Mouse (Mus musculus): ENCODE measurements around the gene Srcin1. TPM values are rescaled to one million over a fixed set of nuclear protein-coding genes. Genes with fewer than 3 reads are reported as not detected.

Gene Srcin1
- polyA plus RNA-seq, 1 experiment from 2014 or later: 3.2 TPM

DNA sequence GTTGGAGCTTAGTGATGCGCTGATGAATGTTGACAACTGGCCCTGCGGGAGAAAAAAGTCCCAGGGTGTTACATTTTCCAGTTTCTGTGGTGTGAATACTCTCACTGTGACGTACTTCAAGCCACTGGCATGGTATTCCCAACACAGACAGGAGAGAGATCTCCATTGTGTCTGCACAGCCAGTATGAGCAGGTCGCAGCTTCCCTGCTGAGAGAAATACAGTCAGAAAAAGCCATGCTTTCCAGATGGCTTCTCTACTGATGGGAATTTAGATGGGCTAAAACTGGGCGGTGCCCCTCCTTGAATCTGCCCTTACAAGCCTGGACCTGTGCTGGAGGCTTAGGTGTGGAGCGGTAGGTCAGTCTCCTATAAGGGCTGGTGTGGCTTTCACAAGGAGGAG, 104.7 kb downstream of the Srcin1 start:
- DNase-seq (ENCODE audit: low spot score) (no peak), ATAC-seq (replicated peaks; ENCODE audit: low FRiP score) (no peak)
- WGBS: 89% methylated on average over 6 of the region's 6 CpGs
- Histone ChIP-seq H3K27me3 (ENCODE audit: control insufficient read depth, insufficient read depth, low read length) (no peaks in the 10 kb centered on the region), H3K27ac (ENCODE audit: low read depth, low read length) (no peak overlapping the region), H3K9ac (ENCODE audit: low read length) (no peak overlapping the region), H3K4me2 (ENCODE audit: low read depth, low read length, severe bottlenecking) (no peak overlapping the region), H3K4me3 (ENCODE audit: low read depth, low read length) (no peak overlapping the region), H3K36me3 (ENCODE audit: control insufficient read depth, insufficient read depth, low read length) (no peaks in the 10 kb centered on the region), H3K9me3 (ENCODE audit: control insufficient read depth, low read length) (no peaks in the 10 kb centered on the region), H3K4me1 (replicated peaks; ENCODE audit: control insufficient read depth, insufficient read depth, low read length) (no peaks in the 10 kb centered on the region)

DNA sequence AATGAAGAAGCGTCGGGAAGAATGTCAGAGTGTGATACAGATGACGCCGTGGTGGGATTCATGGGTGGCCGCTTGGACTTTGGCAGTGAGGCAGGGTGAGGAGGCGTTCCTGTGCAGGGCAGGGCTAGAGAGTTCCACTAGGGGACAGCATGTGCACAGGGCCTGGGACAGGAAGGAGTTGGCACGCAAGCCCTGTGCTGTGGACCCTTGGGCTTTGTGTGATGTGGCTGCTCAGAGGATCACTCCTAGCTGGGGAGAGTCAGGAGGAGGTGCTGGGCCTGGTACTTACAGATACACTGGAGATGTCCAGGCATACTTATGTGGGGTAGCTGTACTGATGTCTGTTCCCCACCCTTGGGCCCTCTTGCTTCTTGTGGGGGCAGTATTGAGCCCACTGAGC, 106.2 kb downstream of the Srcin1 start:
- no peaks in the 10 kb centered on the region for H3K36me3 ChIP-seq (ENCODE audit: control insufficient read depth, insufficient read depth, low read length)
- WGBS: 91% methylated on average over 7 of the region's 7 CpGs

DNA sequence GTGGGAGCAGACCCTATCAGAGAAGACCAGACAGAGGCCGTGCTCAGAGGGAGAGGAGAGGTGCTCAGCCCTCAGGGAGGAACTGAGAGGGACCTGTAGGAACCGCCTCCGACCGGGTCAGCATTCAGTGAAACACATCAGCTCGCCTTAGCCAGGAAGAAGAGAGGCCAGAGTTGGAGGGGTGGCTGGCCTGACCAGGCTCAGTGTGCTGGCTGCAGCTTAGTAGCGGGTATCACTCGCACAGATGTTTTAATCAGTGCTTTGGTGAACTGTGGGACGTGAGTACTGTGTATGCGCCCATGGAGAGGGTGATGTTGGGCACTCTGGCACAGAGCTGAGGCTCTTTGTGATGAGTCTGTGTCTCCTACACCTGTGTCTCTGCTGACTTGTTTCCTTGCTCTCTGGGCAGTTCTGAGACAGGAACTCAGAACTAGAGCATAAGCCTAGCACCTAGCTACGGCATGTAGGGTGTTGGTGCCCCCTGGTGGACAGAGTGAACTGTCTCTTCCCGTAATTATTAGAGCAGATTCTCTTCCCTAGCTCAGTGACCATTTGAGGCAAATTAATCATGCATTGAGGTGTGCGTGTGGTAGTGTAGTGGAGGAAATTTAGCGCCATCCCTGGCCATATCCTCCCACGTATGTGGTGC, 107.2 kb downstream of the Srcin1 start:
- Histone ChIP-seq H3K9me3 (ENCODE audit: control insufficient read depth, low read length) (no peaks in the 10 kb centered on the region), H3K27me3 (ENCODE audit: control insufficient read depth, insufficient read depth, low read length) (no peaks in the 10 kb centered on the region; the same call in 1 of the 2 replicates), H3K36me3 (ENCODE audit: control insufficient read depth, insufficient read depth, low read length) (no peaks in the 10 kb centered on the region), H3K4me1 (replicated peaks; ENCODE audit: control insufficient read depth, insufficient read depth, low read length) (no peaks in the 10 kb centered on the region), H3K4me2 (ENCODE audit: low read depth, low read length, severe bottlenecking) (no peak overlapping the region), H3K4me3 (ENCODE audit: low read depth, low read length) (no peak overlapping the region), H3K9ac (ENCODE audit: low read length) (no peak overlapping the region; the same call in 1 of the 2 replicates), H3K27ac (ENCODE audit: low read depth, low read length) (no peak overlapping the region)
- ATAC-seq (replicated peaks; ENCODE audit: low FRiP score) (0 out of 2 replicates have a peak, but pooled peaks have one; percentile 36), DNase-seq (ENCODE audit: low spot score) (peak; percentile 90)
- WGBS: 51% methylated on average over 14 of the region's 14 CpGs

More for the DNA sequence above, 106.2 kb downstream of the Srcin1 start:
- Histone ChIP-seq H3K4me3 (ENCODE audit: low read depth, low read length) (no peak overlapping the region), H3K27me3 (ENCODE audit: control insufficient read depth, insufficient read depth, low read length) (no peaks in the 10 kb centered on the region), H3K9ac (ENCODE audit: low read length) (no peak overlapping the region), H3K4me2 (ENCODE audit: low read depth, low read length, severe bottlenecking) (no peak overlapping the region), H3K9me3 (ENCODE audit: control insufficient read depth, low read length) (no peaks in the 10 kb centered on the region), H3K27ac (ENCODE audit: low read depth, low read length) (no peak overlapping the region), H3K4me1 (replicated peaks; ENCODE audit: control insufficient read depth, insufficient read depth, low read length) (no peaks in the 10 kb centered on the region)
- DNase-seq (ENCODE audit: low spot score): no peak
- ATAC-seq (replicated peaks; ENCODE audit: low FRiP score): no peak

DNA sequence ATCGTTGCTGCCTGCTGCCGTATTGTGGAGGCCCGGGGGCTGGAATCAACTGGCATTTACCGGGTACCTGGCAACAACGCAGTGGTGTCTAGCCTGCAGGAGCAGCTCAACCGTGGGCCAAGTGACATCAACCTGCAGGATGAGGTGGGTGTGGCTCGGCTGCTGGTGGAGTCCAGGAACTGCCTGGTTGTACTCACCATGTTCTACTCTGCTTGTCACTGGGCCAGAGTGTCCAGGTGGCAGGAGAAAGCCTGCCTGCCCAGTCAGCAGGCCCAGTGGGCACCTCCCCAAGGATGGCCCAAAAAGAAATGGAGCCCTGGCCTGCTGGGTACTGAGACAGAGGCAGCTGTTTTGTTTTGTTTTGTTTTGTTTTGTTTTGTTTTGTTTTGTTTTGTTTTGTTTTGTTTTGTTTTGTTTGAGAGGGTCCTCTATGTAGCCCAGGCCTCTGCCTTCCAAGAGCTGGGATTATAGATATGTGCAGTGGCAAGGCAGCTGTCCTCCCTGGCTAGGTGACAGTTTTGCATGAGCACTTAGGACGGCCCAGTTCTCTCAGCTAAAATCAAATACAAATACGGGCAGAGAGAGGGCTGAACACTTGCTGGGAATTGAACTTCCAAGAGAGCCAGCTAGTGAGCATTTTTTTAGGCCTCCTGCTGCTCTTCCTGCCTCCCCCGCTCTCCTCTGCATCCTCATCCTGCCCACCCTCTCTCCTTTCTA, 109.4 kb downstream of the Srcin1 start:
- H3K9ac ChIP-seq (ENCODE audit: low read length): no peak overlapping the region
- H3K4me3 ChIP-seq (ENCODE audit: low read depth, low read length): no peak overlapping the region
- no peak overlapping the region for H3K27ac ChIP-seq (ENCODE audit: low read depth, low read length)
- H3K27me3 ChIP-seq (ENCODE audit: control insufficient read depth, insufficient read depth, low read length): peaks cover 2% of the 10 kb centered on the region; the same call in 1 of the 2 replicates
- WGBS: 81% methylated on average over 10 of the region's 10 CpGs
- H3K9me3 ChIP-seq (ENCODE audit: control insufficient read depth, low read length): no peaks in the 10 kb centered on the region
- no peak overlapping the region for H3K4me2 ChIP-seq (ENCODE audit: low read depth, low read length, severe bottlenecking)
- DNase-seq (ENCODE audit: low spot score) (no peak), ATAC-seq (replicated peaks; ENCODE audit: low FRiP score) (no peak)
- no peaks in the 10 kb centered on the region for H3K4me1 ChIP-seq (replicated peaks; ENCODE audit: control insufficient read depth, insufficient read depth, low read length)
- no peaks in the 10 kb centered on the region for H3K36me3 ChIP-seq (ENCODE audit: control insufficient read depth, insufficient read depth, low read length)

DNA sequence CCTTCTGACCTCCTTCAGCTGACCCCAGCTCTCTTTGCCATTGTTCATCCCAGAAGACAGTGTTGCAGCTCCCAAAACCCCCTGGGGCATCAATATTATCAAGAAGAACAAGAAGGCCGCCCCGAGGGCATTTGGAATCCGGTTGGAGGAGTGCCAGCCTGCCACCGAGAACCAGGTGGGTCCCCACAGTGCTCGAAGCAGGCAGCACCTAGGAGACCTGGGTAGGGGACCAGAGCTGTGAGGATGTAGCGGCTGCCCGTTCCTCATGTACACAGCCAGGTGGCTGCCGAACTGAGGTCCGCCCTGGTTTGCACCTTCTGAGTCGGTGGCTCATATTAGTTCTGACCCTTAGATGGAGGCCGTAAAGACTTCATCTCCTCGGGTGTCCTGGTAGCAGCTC, 110.0 kb downstream of the Srcin1 start:
- no peak overlapping the region for H3K4me2 ChIP-seq (ENCODE audit: low read depth, low read length, severe bottlenecking)
- H3K4me1 ChIP-seq (replicated peaks; ENCODE audit: control insufficient read depth, insufficient read depth, low read length): no peaks in the 10 kb centered on the region
- whole genome bisulfite sequencing: 86% methylated on average over 12 of the region's 12 CpGs
- H3K4me3 ChIP-seq (ENCODE audit: low read depth, low read length): no peak overlapping the region
- no peaks in the 10 kb centered on the region for H3K9me3 ChIP-seq (ENCODE audit: control insufficient read depth, low read length)
- H3K9ac ChIP-seq (ENCODE audit: low read length): no peak overlapping the region
- peaks cover 2% of the 10 kb centered on the region; the same call in 1 of the 2 replicates for H3K27me3 ChIP-seq (ENCODE audit: control insufficient read depth, insufficient read depth, low read length)
- H3K27ac ChIP-seq (ENCODE audit: low read depth, low read length): no peak overlapping the region
- ATAC-seq (replicated peaks; ENCODE audit: low FRiP score) (no peak), DNase-seq (ENCODE audit: low spot score) (no peak)
- H3K36me3 ChIP-seq (ENCODE audit: control insufficient read depth, insufficient read depth, low read length): no peaks in the 10 kb centered on the region

DNA sequence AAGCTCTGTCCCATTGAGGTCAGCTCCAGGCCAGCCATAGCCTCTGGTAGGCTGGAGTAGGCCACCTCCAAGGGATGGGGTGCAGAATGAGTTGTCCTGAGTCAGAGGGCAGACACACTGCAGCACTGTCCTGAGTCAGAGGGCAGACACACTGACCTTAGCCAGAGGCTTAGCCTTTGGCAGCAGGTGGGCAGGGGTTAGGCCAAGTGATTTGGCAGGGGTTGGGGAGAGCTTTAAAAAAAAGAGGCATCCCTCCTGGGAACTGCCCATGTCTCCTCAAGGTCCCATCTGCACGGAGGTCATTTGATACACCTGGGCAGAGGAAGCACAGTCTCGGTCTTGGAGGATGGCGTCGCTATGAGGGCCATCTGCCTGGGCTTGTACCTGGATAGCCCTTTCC, 112.0 kb downstream of the Srcin1 start:
- WGBS: 88% methylated on average over 4 of the region's 4 CpGs
- no peak overlapping the region for H3K27ac ChIP-seq (ENCODE audit: low read depth, low read length)
- DNase-seq (ENCODE audit: low spot score) (no peak), ATAC-seq (replicated peaks; ENCODE audit: low FRiP score) (no peak)
- no peak overlapping the region for H3K4me3 ChIP-seq (ENCODE audit: low read depth, low read length)
- no peaks in the 10 kb centered on the region for H3K36me3 ChIP-seq (ENCODE audit: control insufficient read depth, insufficient read depth, low read length)
- no peak overlapping the region for H3K9ac ChIP-seq (ENCODE audit: low read length)
- no peaks in the 10 kb centered on the region for H3K4me1 ChIP-seq (replicated peaks; ENCODE audit: control insufficient read depth, insufficient read depth, low read length)
- H3K27me3 ChIP-seq (ENCODE audit: control insufficient read depth, insufficient read depth, low read length): peaks cover 2% of the 10 kb centered on the region; the same call in 1 of the 2 replicates
- no peak overlapping the region for H3K4me2 ChIP-seq (ENCODE audit: low read depth, low read length, severe bottlenecking)
- no peaks in the 10 kb centered on the region for H3K9me3 ChIP-seq (ENCODE audit: control insufficient read depth, low read length)

DNA sequence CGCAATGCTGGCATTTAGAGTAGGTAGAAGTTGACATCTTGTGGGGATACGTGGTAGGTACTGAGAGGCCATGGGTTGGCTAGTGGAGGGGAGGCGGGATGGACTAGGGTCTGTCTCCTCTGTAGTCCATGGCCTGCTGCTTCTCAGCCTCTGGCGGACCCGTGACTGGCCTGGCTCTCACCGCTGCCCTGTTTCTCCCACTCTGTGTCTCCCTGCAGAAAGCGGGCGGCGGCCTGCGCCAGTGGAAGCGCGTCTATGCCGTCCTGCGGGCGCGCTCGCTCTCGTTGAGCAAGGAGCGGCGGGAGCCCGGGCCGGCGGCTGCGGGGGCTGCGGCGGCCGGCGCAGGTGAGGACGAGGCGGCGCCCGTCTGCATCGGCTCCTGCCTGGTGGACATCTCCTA, 112.8 kb downstream of the Srcin1 start:
- peak; percentile 55 for DNase-seq (ENCODE audit: low spot score)

DNA sequence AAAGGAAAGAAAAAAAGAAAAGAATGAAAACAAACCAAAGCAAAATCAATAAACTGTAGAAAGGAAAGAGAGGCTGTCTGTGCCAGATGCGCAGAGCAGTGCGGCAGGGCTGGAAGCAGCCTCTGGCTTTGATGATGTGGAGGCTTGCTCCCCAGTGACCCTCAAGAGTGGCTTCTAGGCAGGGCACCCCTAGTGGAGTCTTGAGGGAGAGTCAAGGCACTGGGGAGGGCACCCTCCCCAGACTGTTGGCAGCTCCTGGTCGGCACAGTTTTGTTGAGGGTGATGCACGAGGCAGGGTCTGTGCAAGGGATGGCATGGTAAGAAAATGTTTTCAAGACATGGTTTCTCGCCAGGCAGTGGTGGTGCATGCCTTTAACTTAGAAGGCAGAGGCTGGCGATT, 113.4 kb downstream of the Srcin1 start:
- Histone ChIP-seq H3K9me3 (ENCODE audit: control insufficient read depth, low read length) (no peaks in the 10 kb centered on the region), H3K27ac (ENCODE audit: low read depth, low read length) (no peak overlapping the region), H3K4me3 (ENCODE audit: low read depth, low read length) (no peak overlapping the region), H3K4me1 (replicated peaks; ENCODE audit: control insufficient read depth, insufficient read depth, low read length) (no peaks in the 10 kb centered on the region), H3K4me2 (ENCODE audit: low read depth, low read length, severe bottlenecking) (no peak overlapping the region), H3K36me3 (ENCODE audit: control insufficient read depth, insufficient read depth, low read length) (no peaks in the 10 kb centered on the region), H3K27me3 (ENCODE audit: control insufficient read depth, insufficient read depth, low read length) (peaks cover 2% of the 10 kb centered on the region; the same call in 1 of the 2 replicates), H3K9ac (ENCODE audit: low read length) (no peak overlapping the region)
- DNase-seq (ENCODE audit: low spot score): peak; percentile 41
- ATAC-seq (replicated peaks; ENCODE audit: low FRiP score): no peak
- WGBS: 87% methylated on average over 6 of the region's 6 CpGs

More for the DNA sequence above, 112.8 kb downstream of the Srcin1 start:
- Histone ChIP-seq H3K4me3 (ENCODE audit: low read depth, low read length) (no peak overlapping the region), H3K4me2 (ENCODE audit: low read depth, low read length, severe bottlenecking) (no peak overlapping the region), H3K36me3 (ENCODE audit: control insufficient read depth, insufficient read depth, low read length) (no peaks in the 10 kb centered on the region), H3K9me3 (ENCODE audit: control insufficient read depth, low read length) (no peaks in the 10 kb centered on the region), H3K27ac (ENCODE audit: low read depth, low read length) (no peak overlapping the region), H3K27me3 (ENCODE audit: control insufficient read depth, insufficient read depth, low read length) (peaks cover 2% of the 10 kb centered on the region; the same call in 1 of the 2 replicates), H3K9ac (ENCODE audit: low read length) (no peak overlapping the region), H3K4me1 (replicated peaks; ENCODE audit: control insufficient read depth, insufficient read depth, low read length) (no peaks in the 10 kb centered on the region)
- 34% methylated on average over 33 of the region's 33 CpGs for WGBS
- no peak for ATAC-seq (replicated peaks; ENCODE audit: low FRiP score)

Measured in forebrain, embryonic 11.5 days (tissue).